Mouse (Mus musculus) megakaryocyte progenitor cell, adult 5-6 weeks (primary cell): ENCODE measurements around the gene Vwc2. TPM values are rescaled to one million over a fixed set of nuclear protein-coding genes. Genes with fewer than 3 reads are reported as not detected.

Experiments used
- ATAC-seq: replicated peaks from 2 replicates; pipeline ENCODE4 v1.8.0; 2016; ENCODE audit warnings: mild to moderate bottlenecking, moderate TSS enrichment, inconsistent platforms; ENCODE audit not compliant: poor library complexity
- total RNA-seq, 2 experiments: library from RNA; stranded (forward) in 1 of 2; stranded (reverse) in 1 of 2; fragments of 157-497, 149-512 nt in 1 of 2; fragments of 200-1000 nt in 1 of 2; gene quantifications; 2 replicates each; pipeline versions ENCODE4 v1.2.3 to v1.2.4; 2015 to 2017

The Vwc2 gene
- total RNA-seq (2015) (not detected in 2 replicates), total RNA-seq (2017) (not detected in 2 replicates)

DNA sequence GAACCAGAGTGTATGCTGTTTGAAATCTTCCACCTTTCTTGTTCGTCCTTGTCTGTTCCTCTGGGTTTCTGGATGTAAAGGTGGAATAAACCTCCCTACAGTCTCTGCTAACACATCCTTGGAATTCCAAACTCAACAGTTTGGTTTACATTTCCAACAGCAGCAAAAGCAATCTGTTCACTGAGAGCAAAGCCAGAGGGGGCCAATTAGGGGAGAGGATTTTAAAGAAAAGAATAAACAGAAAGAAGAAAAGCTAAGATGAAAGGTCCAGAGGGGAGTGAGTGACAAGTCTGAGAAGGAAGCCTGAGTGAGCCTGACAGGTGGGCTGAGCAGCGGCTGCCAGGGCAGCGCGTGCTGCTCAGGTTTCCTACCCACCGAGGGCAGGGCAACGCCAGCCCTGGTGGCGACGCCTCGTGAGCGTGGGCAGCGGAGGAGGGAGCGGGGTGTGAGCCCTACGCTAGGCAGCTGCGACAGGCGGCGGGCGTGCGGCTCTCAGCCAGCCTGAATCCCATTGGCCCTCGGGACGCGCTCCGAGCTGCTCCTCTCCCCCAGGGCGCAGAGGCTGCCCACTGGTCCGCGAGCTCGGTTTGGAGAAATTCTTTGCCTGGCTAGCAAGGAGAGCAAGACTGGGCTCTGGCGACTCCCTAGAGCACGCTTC lies at the start of gene Vwc2:
Gene Vwc2 (plus strand): TSS at position 648 of the 658 bp plus-strand sequence.
- ATAC-seq: no peak

DNA sequence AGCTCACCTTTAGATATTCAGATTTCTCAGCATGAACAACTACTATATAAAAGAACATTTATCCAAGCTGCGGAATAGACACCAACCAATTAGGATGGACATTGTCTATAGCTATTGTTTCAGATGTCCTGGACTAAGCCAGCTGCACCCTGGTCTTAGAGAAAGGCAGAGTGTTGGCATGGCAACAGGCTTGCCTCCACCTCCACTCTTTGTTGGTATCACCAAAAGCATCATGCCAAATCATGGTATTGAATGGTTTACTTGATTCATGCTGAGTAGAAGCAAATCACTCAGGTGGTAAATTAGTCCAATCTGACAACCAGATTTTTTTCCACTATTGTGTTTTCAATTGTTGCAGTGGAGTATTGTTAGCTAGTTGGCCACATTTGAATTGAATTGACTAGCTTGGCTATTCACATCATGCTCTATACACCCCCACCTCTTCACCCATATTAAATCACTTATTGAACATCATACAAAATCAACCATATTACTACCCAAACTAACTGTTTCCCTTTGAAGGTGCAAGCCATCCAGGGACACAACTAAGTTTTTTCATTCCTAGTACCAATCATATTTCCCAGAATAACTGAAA lies 25.8 kb upstream of the Vwc2 start:
- no peak for ATAC-seq

DNA sequence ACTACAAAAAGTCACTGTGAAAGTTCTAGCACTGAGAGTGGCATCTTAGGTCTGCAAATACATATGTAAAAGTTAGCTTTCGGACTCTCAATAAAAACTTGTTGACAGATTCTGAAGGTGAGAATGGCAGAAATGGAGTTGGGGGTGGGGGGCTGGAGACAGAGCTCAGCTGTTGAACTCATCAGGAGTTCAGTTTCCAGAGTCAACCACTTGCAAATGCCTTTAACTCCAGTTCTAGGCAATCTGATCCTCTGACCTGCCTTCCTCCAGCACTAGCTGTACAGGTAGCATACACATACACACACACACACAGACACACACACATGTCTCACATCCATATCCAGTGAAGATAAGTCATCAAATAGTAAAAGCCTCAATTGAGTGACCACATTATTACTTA lies 16.4 kb upstream of the Vwc2 start:
- ATAC-seq: no peak

DNA sequence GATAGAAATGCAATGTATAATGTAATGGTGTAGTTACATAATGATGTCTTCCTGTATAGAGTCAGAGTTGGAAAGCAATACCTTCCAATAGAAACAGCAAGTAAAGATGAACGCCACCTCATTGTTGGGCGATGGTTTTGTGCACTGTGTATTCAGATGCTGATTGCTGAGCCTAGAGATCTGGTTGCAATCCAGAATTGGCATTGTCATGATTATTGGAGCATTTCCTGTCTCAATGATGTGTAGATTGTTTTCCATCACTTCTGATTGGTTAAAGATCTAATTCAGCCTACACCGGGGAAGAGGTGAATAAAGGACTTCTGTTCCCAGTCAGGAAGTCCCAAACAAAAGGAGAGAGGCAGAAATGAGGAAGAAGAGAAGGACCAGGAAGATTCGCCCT lies 15.7 kb upstream of the Vwc2 start:
- no peak for ATAC-seq

DNA sequence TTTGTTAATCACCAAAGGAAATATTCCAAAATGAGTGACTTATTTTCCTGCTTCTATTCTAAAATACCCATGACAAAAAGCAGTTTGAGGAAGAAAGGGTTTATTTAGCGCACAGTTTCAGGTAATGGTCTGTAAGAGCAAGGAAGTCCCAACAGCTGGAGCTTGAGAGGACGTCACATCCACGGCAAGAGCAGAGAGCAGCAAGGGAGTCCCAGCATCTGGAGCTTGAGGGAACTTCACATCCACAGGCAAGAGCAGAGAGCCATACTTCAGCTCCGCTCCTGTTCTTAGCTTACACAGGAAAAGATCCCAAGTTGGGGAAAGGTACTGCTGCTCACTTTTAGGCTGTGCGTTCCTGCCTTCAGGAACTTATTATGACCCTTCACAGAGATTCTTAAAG lies 15.0 kb upstream of the Vwc2 start:
- no peak for ATAC-seq

DNA sequence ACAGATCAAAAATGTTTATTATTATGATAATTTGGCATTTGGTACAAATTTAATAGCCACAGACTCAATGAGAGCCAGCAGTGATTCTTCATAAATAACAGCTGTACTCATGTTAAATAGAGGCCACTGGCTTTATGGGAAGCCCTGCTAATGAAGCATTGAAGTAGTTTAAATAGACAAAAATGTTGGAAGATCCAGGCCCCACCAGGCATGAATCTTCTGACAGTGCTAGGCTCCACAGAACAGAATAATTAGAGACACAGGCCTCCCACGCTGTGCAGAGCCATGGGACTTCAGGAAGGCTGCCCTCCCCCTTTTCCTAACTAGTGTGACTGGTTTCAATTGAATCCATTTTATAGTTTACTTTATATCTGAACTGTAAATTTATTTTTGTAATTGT lies 11.8 kb upstream of the Vwc2 start:
- ATAC-seq: no peak

DNA sequence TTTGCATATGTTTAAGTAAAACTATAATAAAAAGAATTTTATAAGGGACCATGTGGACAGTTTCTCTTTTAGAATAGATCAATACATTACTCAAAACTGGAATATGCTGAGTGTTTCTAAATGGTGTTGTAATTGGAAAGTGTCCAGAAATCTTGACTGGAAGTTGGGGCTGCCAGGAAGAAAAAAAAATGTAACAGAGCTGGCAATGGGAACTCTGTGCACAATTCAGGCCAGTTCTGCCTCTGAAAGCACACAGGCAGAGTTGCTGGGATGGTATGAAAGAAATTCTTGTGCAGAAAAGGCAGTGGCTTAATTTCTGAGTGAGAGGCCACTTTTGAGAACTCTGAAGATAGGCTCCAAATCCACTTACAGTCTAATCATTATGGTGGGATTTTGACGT lies 11.4 kb upstream of the Vwc2 start:
- no peak for ATAC-seq

DNA sequence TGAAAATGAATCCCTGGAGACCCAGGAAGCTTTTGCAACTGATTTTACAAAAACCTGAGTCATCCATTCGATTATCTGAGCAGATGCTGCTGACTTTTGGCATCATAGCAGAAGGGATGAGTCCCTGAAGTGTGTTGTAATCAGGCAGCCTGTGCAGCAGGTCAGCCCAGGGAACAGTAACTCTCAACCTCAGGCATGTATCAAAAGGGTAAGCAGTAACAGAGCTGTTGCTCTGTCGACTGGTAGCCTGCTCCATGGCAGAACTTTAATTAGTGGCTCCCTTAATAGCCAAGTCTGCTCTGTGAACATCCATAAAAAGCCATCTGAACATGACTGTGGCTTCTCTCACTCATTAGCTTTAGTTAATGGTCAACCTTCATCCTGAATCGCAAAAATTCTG lies 5.1 kb upstream of the Vwc2 start:
- no peak for ATAC-seq

DNA sequence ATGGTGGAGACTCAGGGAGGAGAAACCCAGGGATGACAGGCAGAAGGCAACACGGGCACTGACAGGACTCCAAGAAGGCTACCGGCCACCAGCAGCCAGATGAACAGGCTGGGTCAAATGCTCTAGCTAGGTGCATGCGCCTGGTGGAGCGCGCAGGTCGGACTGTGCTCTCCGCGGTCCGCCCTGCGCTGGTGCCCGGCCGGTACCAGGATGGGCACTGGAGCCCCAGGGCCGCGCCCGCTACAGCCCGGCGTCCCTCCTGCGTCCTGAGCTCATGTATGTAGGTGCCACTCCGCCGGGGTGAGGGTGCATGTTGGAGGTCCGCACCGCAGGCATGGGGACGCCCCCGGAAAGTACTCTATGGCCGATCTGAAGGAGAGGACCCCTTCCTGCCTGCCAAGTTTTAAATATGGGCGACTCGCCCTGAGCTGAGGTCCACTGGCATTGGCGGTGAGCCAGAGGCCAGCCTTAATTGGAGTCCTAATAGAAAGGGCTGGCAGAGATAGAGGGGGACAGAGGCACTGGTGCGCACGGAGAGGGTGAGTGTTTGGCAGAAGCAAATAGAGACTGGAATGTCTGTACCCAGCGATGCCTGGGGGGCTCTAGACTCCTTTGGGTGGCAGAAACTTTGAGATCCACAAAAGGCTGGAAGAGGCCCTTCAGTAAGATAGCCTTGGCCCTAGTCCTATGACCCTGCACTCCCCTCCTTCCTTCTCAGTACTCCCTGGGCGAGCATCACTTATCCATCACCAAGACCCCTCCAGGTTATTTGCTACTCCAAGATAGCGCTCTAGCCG lies 409 bp downstream of the Vwc2 start:
- ATAC-seq: peak; percentile 29; the same call in 1 of the 2 replicates

DNA sequence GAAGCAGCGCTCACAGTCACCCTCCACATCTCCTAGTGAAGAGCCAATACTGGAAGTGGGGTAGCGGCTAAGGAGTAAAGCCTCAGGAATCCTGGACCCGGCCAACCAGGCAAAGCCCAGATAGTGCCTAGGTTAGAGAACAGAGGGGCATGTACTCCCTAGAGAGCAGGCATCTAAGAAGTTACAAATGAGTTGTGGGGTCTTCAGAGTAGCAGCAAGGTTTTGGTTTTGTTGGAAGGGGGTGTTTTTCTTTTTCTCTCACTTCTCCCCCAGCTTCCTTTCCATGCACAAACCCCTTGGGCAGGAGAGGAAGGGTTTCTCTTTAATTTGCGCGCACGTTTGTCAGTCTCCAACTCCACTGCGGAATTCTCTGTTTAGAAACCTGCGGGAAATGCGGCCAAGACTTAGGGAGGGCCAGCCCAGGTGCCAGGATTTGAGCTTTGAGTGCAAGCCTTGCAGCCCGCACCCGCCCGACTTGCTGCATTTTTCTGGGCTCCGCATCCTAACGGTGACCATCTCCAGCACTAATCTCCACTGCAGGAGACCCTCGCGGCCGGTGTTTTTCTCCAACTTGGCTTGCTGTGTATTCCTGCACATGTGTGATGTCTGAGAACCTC lies 1.1 kb downstream of the Vwc2 start:
- no peak for ATAC-seq

DNA sequence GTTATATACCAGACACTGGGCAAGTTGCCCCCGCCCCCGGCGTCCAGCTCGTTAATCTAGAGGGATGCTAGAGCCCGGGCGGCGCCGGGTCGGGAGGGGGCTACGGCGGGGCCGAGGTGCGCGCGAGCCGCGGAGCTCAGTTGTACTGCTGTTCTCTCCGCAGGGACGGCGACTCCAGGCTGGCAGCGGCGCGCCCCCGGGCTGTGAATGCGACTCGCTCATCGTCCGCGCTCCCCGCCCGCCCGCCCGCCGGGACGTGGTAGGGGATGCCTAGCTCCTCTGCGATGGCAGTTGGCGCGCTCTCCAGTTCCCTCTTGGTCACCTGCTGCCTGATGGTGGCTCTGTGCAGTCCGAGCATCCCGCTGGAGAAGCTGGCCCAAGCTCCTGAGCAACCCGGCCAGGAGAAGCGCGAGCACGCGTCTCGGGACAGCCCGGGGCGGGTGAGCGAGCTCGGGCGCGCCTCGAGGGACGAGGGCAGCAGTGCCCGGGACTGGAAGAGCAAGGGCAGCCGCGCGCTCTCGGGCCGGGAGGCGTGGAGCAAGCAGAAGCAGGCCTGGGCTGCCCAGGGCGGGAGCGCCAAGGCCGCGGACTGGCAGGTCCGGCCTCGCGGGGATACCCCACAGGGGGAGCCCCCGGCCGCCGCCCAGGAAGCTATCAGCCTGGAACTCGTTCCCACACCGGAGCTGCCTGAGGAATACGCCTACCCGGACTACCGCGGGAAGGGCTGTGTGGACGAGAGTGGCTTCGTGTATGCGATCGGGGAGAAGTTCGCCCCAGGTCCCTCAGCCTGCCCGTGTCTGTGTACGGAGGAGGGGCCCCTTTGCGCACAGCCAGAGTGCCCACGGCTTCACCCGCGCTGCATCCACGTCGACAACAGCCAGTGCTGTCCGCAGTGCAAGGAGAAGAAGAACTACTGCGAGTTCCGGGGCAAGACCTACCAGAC lies 1.9 kb downstream of the Vwc2 start:
- ATAC-seq: peak; percentile 38

DNA sequence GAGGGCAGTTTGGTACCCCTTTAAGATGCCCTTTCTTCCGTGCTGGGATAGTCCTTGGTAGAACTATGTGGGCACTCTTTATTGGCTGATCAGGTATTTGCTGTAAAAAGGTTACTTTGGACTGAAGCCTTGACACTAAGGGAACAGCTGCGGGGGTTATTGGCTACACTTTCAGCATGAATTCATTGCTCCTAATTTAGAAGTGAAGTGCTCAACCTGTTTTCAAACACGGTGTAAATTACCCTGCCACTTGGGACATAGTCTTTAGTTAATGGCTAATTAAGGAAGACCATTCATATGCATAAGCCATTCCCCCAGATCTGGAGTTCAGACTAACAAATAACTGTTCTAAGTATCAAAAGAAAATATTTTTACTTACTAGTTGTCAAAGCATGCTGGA lies 2.7 kb downstream of the Vwc2 start:
- ATAC-seq: no peak

DNA sequence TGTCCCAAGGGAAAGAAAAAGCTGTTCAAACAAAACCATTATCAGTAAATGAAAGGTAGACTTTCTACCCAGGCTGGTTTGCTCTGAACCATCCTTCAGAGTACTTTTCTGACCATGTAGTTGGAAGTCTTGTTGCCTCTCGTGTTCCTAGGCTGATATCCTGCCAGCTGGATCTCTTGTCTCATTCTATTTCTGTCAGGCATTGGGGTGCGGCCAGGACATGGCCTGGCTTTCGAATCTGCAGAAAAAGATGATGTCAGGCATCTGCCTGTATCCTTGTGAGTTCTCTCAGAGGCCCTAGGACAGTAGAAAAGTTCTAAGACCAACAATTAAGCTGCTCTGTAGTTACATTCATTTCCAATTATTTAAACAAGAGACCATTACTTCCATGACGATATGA lies 8.8 kb downstream of the Vwc2 start:
- ATAC-seq: no peak

DNA sequence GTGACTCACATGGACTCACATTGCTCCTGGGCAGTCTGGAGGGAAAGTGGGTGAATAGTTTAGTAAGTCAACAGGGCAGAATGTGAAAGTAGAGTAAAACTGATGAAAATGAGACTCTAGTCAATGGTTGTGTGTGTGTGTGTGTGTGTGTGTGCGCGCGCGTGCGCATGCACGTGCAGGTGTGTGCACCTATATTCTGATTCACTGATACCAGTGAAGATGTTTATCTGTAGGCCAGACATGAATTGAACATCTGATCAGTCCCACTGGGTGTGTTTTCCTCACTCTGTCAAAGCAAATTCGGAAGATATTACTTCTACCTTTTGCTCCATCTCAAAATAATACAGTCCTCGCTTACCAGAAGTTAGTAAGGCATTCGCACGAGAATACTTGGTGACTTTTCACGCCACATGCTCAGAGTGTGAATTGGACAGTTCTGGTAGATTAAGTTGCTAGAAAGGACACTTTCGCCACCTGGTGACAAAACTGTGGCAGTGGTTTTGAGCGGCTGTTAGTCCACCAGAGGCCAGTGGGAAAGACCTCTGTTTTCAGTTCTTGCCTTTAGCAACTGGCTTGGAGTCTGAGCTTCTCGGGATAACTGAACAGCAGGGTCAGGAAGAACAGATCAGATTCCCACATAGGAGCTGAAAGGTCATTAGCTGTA lies 17.5 kb downstream of the Vwc2 start:
- peak; percentile 85 for ATAC-seq

DNA sequence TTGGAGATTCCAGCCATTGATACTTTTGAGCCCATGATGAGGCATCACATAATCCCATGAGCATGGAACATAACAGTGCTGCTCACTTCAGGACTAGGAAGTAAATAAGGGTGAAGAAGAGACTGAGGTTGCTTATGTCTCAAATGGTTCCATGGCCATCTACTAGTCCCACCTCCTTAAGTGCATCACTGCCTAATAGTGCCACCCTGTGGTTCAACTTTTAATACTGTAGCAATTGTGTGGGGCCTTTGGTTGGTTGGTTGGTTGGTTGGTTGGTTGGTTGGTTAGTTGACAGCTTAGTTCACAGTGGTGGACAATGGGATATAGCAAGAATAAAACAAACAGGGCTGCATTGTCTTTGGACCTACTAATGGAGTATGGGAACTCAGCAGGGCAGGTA lies 26.6 kb downstream of the Vwc2 start:
- 0 out of 2 replicates have a peak, but pooled peaks have one; percentile 17 for ATAC-seq

DNA sequence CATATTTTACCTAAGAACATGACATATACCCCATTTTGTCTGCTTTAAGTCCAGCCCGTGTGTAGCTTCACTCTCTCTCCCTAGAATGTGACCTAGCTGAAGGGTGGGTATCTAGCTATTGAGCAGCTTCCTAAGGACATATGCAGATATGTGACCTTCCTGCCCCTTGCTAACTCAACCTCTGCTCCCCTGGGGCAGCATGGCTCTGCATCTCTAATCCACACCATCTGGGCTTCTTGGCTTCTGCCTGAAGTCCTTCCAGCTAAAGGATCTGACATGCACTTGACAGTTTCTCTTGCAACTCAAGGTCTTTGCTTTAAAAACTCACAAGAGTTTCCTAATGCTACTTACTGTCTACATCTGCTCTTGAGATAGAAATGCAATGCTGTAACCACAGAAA lies 38.7 kb downstream of the Vwc2 start:
- ATAC-seq: no peak

DNA sequence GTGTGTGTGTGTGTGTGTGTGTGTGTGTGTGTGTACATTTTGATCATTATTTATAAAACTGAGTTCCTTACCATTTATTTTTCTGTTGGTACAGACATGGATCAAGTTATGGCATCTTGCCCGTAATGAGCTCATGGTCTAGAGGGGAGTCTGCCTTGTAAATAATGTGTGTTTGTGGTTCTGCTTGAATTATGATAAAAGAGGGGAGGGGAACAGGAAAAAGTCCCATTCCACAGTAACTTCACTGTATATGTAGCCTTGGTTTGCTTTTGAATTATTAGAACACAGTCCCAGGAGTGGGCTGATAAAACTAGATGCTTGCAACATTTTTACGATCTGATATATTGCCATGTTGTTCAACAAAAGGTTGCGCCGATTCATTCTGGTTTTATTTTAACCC lies 57.4 kb downstream of the Vwc2 start:
- ATAC-seq: no peak

DNA sequence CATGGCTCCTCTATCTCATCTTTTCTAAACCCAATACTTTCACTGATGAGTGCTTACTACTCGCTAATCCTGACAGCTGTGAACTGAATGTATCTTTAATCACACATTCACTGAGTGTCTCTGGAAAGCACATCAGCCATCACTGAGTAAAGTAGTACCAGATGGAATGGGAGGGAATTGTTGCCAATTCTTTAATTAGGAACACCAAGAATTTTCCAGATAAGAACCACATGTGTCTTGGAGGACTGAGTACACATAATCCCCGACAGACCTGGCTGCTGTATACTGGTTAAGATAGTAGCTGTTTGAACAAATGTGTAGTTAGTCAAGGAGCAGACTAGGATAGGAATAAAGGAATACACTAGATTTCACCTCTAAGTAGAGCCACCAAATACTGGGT lies 61.2 kb downstream of the Vwc2 start:
- ATAC-seq: no peak

DNA sequence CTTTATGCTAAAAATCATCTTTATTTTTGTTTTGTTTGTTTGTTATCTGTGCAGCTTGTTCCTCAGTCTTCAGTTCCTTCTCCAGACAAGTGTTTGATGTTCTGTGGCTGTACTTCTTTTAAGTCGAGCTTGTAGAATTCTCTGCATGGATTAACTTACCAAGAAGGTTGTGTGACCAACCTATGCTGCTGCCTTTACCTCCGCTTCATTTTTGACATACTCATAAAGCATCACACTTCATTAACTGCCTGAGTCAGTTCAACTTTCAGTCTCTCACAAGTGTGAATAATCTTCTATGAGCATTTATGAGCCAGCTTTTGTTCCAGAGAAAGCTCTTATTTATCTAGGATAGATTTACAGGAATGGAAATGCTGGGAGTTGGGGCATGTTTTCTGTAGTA lies 68.7 kb downstream of the Vwc2 start:
- no peak for ATAC-seq

DNA sequence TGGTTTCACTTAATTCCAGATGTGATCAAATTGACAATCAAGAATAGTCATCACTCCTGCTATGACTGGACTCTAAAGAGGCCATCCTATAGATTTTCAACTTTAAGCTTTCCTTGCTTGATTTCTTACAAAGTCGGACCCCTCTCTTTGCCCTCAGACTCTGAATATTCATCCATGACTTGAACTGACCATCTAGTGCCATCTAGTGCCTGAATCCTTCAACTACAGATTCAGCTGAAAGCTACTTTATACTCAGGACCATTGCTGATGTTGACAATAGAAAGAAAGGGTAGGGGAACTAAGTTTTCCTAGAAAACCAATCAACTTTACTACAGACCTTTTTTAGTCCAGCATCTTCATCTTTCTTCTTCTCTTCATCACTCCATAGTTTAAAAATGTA lies 109.1 kb downstream of the Vwc2 start:
- ATAC-seq: peak; percentile 85
